Mouse (Mus musculus): Measurements from ENCODE around the gene Zbtb5. TPM values are rescaled to one million over a fixed set of nuclear protein-coding genes. Genes with fewer than 3 reads are reported as not detected.

The Zbtb5 gene
- polyA plus RNA-seq, 1 experiment from 2014 or later: 29.2 TPM

DNA sequence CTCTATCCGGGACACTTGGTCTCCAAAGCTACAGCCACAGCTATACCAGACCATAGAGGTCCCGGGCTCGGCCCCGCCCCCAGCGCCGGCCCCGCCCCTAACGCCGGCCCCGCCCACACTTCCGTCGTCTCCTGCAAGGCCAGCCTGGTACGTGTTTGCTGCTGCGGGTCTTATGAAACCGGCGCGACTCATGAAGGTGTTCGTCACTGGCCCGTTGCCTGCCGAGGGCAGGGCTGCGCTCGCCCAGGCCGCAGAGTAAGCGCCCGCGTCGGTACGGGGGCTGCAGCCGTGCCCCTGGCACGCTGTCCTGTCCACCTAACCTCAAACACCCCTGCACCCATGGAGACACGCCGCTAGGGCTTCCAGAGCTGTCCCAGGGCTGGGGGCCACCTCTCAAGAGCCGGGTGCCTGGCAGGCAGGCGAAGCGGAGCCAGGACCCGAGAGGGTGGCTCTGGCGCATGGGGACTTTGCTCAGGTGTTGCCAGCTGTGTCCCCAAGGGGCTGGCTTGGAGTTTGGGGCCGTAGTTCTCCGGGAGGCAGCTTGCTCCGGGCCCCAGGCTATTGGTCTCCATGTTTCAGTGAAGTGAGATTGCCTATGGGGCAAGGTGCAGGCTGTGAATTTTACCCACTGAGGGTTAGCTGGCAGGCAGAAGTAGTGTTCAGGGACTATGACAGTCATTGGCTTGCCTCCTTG, 30.8 kb downstream of the Zbtb5 start, which contains the start of gene Grhpr:
Gene Grhpr (plus strand): TSS at position 116 of the 694 bp plus-strand sequence.
- peak; percentile 87 for ATAC-seq (ENCODE audit: insufficient number of reproducible peaks, insufficient read depth, low FRiP score, low TSS enrichment, low read depth)
- Histone ChIP-seq H3K27ac (peak within 1 kb of the TSS; percentile 81), H3K4me3 (peak within 1 kb of the TSS; percentile 81), H3K9ac (peak within 1 kb of the TSS; percentile 90), H3K9me3 (no peaks in the 10 kb centered on the region), H3K27me3 (no peaks in the 10 kb centered on the region), H3K4me2 (peak within 1 kb of the TSS; percentile 83), H3K36me3 (peaks cover 25% of the 10 kb centered on the region), H3K4me1 (peaks cover 26% of the 10 kb centered on the region)
- under 1% methylated on average over 40 of the region's 40 CpGs for WGBS

DNA sequence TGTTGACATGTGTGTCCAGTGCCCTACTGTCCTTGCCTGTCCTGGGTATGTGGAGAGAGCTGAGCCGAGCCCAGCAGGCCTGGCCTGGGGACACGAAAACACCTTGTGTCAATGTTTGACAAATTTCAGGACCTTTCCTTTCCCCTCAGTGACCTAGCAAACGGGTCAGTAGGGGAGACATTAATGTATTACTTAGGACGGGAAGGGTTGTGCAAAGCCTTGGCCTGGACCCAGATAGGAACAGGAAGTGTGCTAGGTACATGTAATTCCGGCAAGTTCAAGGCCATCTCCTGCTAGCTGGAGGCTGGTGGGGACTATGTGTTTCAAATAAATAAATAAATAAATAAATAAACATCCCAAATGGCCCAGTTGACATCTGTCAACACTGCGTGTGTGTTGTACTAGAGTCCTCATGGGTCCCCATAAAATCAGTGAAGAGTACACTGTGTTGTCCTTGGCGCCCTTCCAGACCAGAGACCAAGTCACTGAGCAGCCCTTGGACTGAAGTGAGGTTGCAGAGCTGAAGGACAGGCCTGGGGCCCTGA, 32.3 kb downstream of the Zbtb5 start:
- H3K4me1 ChIP-seq: peaks cover 26% of the 10 kb centered on the region
- H3K4me2 ChIP-seq: no peak overlapping the region
- ATAC-seq (ENCODE audit: insufficient number of reproducible peaks, insufficient read depth, low FRiP score, low TSS enrichment, low read depth): no peak
- peaks cover 12% of the 10 kb centered on the region for H3K36me3 ChIP-seq
- H3K27ac ChIP-seq: no peak overlapping the region
- H3K4me3 ChIP-seq: no peak overlapping the region
- H3K9ac ChIP-seq: no peak overlapping the region
- H3K27me3 ChIP-seq: no peaks in the 10 kb centered on the region
- no peaks in the 10 kb centered on the region for H3K9me3 ChIP-seq
- 72% methylated on average over 7 of the region's 7 CpGs for WGBS

DNA sequence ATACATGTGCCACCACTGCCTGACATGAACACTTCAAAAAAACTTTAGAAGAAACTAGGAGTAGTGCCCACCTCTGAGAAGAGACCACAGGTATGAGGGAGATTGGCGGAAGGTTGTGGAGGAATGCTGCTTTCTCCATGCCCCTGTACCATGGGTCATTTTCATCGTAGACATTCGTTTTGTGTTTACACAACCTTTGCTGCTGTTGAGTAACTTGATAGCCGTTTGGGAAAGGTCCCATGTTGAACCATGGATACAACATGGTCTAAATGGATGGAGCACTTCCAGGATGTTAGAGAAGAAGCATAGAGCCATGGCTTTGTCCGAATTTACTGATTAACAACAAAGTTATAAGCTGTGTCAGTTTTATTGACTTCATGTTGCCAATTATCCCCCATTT, 34.0 kb downstream of the Zbtb5 start:
- Histone ChIP-seq H3K27ac (no peak overlapping the region), H3K4me3 (no peak overlapping the region), H3K9ac (no peak overlapping the region), H3K27me3 (no peaks in the 10 kb centered on the region), H3K4me2 (no peak overlapping the region), H3K9me3 (no peaks in the 10 kb centered on the region), H3K4me1 (peaks cover 24% of the 10 kb centered on the region), H3K36me3 (no peaks in the 10 kb centered on the region)
- no peak for ATAC-seq (ENCODE audit: insufficient number of reproducible peaks, insufficient read depth, low FRiP score, low TSS enrichment, low read depth)
- WGBS: 67% methylated on average over 5 of the region's 5 CpGs

DNA sequence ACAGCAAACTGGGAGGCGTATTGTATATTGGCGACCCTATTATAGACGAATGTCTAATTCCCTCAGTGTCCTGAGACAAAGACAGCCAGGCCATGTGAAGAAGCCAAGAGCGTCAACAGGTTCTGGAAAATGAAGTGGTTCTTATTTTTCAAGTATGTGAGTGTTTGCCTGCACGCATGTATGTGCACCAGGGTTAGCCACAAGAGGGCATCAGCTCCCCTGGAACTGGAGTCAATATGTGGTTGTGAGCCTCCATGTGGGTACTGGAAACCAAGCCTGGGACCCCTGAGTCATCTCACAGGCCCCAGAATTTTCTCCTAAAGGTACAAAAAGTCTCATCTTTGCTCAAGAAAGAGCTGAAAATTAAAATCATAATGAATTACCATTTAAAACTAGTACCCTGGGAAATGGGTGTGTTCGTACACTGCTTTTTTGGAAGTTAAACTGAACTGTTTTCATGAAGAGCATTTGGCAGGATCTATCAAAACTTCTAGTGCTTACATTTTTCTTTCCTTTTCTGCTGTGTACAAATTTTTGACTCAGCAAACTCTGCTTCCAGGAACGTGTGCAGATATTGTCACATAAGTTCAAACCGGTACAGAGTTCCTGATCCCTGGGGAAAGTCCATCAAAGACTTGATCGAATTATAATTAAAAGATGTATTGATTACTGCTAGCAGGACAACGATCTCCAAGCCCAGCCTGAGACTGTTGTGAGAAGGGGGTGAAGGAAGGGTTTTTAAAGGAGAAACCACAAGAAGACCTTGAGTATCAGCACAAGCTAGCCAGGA, 35.1 kb downstream of the Zbtb5 start:
- H3K4me3 ChIP-seq: no peak overlapping the region
- H3K27me3 ChIP-seq: no peaks in the 10 kb centered on the region
- no peaks in the 10 kb centered on the region for H3K36me3 ChIP-seq
- no peak for ATAC-seq (ENCODE audit: insufficient number of reproducible peaks, insufficient read depth, low FRiP score, low TSS enrichment, low read depth)
- no peak overlapping the region for H3K4me2 ChIP-seq
- H3K4me1 ChIP-seq: peaks cover 14% of the 10 kb centered on the region
- H3K9me3 ChIP-seq: no peaks in the 10 kb centered on the region
- 87% methylated on average over 10 of the region's 10 CpGs for WGBS
- no peak overlapping the region for H3K9ac ChIP-seq
- no peak overlapping the region for H3K27ac ChIP-seq

- H3K27me3 ChIP-seq: no peaks in the 10 kb centered on the region
- no peak overlapping the region for H3K27ac ChIP-seq
- ATAC-seq (ENCODE audit: insufficient number of reproducible peaks, insufficient read depth, low FRiP score, low TSS enrichment, low read depth): no peak
- no peak overlapping the region for H3K4me3 ChIP-seq
- no peaks in the 10 kb centered on the region for H3K36me3 ChIP-seq
- peaks cover 8% of the 10 kb centered on the region; the same call in 1 of the 2 replicates for H3K4me1 ChIP-seq
- H3K9me3 ChIP-seq: no peaks in the 10 kb centered on the region
- no peak overlapping the region for H3K9ac ChIP-seq
- WGBS: 83% methylated on average over 6 of the region's 6 CpGs
- no peak overlapping the region for H3K4me2 ChIP-seq
Observed at GRCm38 (mm10) chr4:44976026-44976615, 36.1 kb downstream of the Zbtb5 start.

DNA sequence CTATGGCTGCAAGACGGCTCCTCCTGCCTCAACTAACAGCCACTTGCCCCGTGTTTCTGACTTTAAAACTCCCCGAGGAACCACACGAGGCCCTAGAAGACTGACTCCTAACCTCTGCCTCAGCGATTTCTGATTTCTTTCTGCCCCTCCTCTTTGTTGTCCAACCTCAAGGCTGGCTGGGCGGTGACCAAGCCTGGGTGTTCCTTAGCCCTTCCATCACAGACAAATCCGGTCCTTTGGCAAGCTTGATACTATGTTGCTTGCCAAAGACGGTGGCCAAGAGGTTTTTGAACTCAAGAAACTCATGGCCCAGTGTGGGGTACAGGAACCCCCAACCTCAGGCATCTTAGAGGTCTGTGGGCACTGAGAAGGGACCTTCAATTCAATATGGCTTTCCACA, 37.9 kb downstream of the Zbtb5 start:
- H3K4me2 ChIP-seq: no peak overlapping the region
- H3K27me3 ChIP-seq: no peaks in the 10 kb centered on the region
- H3K9me3 ChIP-seq: no peaks in the 10 kb centered on the region
- H3K27ac ChIP-seq: no peak overlapping the region
- H3K4me1 ChIP-seq: peaks cover 9% of the 10 kb centered on the region; the same call in 1 of the 2 replicates
- 0 out of 2 replicates have a peak overlapping the region, but pooled peaks have one; percentile 11 for H3K9ac ChIP-seq
- 78% methylated on average over 8 of the region's 8 CpGs for WGBS
- no peak for ATAC-seq (ENCODE audit: insufficient number of reproducible peaks, insufficient read depth, low FRiP score, low TSS enrichment, low read depth)
- no peak overlapping the region for H3K4me3 ChIP-seq
- H3K36me3 ChIP-seq: no peaks in the 10 kb centered on the region

GRCm38 (mm10) chr4:44973871-44974270, 38.3 kb downstream of the Zbtb5 start:
- Histone ChIP-seq H3K9ac (0 out of 2 replicates have a peak overlapping the region, but pooled peaks have one; percentile 11), H3K27me3 (no peaks in the 10 kb centered on the region), H3K36me3 (no peaks in the 10 kb centered on the region), H3K4me1 (peaks cover 9% of the 10 kb centered on the region; the same call in 1 of the 2 replicates), H3K4me2 (peak overlapping the region; percentile 47), H3K27ac (no peak overlapping the region), H3K9me3 (no peaks in the 10 kb centered on the region), H3K4me3 (peak overlapping the region; percentile 17; the same call in 1 of the 2 replicates)
- no peak for ATAC-seq (ENCODE audit: insufficient number of reproducible peaks, insufficient read depth, low FRiP score, low TSS enrichment, low read depth)
- 45% methylated on average over 14 of the region's 14 CpGs for WGBS

GRCm38 (mm10) chr4:44973450-44973849, 38.8 kb downstream of the Zbtb5 start:
- 14% methylated on average over 9 of the region's 9 CpGs for WGBS
- Histone ChIP-seq H3K4me1 (peaks cover 9% of the 10 kb centered on the region; the same call in 1 of the 2 replicates), H3K4me3 (peak overlapping the region; percentile 17; the same call in 1 of the 2 replicates), H3K9ac (no peak overlapping the region), H3K9me3 (no peaks in the 10 kb centered on the region), H3K27me3 (no peaks in the 10 kb centered on the region), H3K27ac (no peak overlapping the region), H3K4me2 (peak overlapping the region; percentile 47), H3K36me3 (no peaks in the 10 kb centered on the region)
- no peak for ATAC-seq (ENCODE audit: insufficient number of reproducible peaks, insufficient read depth, low FRiP score, low TSS enrichment, low read depth)

DNA sequence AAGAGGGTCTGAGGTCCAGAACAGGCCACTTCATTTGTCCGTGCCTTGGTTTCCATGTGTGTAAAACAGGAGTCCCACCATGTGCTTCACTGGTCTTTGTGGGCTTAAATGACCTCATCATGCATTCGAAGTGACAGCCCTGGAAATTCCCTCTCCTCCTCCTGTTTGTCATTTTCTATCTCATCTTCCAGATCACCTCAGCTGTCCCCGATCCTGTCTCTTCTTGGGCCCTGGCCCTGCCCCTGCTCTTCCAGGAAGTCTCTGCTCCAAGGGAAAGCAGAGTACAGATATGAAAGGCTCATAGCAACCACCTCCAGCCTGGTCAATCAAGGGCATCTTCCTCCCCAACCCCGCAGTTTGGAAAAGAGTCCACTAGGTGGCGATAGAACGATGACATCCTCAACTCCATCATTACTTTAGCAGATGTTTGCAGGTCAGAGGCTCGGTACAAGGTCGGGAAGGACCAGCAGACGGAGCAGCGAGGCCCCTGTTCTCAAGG, 41.6 kb downstream of the Zbtb5 start:
- no peak for ATAC-seq (ENCODE audit: insufficient number of reproducible peaks, insufficient read depth, low FRiP score, low TSS enrichment, low read depth)
- no peaks in the 10 kb centered on the region for H3K27me3 ChIP-seq
- no peaks in the 10 kb centered on the region for H3K36me3 ChIP-seq
- H3K4me3 ChIP-seq: no peak overlapping the region
- no peaks in the 10 kb centered on the region for H3K9me3 ChIP-seq
- H3K27ac ChIP-seq: no peak overlapping the region
- 19% methylated on average over 10 of the region's 10 CpGs for WGBS
- peaks cover 9% of the 10 kb centered on the region; the same call in 1 of the 2 replicates for H3K4me1 ChIP-seq
- H3K4me2 ChIP-seq: no peak overlapping the region
- no peak overlapping the region for H3K9ac ChIP-seq

- Histone ChIP-seq H3K36me3 (no peaks in the 10 kb centered on the region), H3K4me1 (peaks cover 9% of the 10 kb centered on the region; the same call in 1 of the 2 replicates), H3K4me2 (no peak overlapping the region), H3K9ac (no peak overlapping the region), H3K4me3 (no peak overlapping the region), H3K27ac (no peak overlapping the region), H3K9me3 (no peaks in the 10 kb centered on the region), H3K27me3 (no peaks in the 10 kb centered on the region)
- WGBS: 89% methylated on average over 7 of the region's 7 CpGs
- no peak for ATAC-seq (ENCODE audit: insufficient number of reproducible peaks, insufficient read depth, low FRiP score, low TSS enrichment, low read depth)
Observed at GRCm38 (mm10) chr4:44970056-44970455, 42.2 kb downstream of the Zbtb5 start.

GRCm38 (mm10) chr4:44967402-44967801, 44.8 kb downstream of the Zbtb5 start:
- no peak for ATAC-seq (ENCODE audit: insufficient number of reproducible peaks, insufficient read depth, low FRiP score, low TSS enrichment, low read depth)
- no peak overlapping the region for H3K4me2 ChIP-seq
- 86% methylated on average over 8 of the region's 8 CpGs for WGBS
- H3K9ac ChIP-seq: no peak overlapping the region
- H3K27me3 ChIP-seq: no peaks in the 10 kb centered on the region
- no peaks in the 10 kb centered on the region for H3K9me3 ChIP-seq
- H3K4me1 ChIP-seq: 0 out of 2 replicates have a peak, but pooled peaks cover 4% of the 10 kb centered on the region
- H3K36me3 ChIP-seq: no peaks in the 10 kb centered on the region
- H3K4me3 ChIP-seq: no peak overlapping the region
- H3K27ac ChIP-seq: no peak overlapping the region

All from embryonic facial prominence, embryonic 13.5 days (tissue).